Mouse (Mus musculus) retina, embryonic 14.5 days (tissue): ENCODE data around the gene Slc27a3.
A peak's percentile ranks its signal among the peaks of the same experiment; 100 is the strongest.

ENCODE experiments used
- DNase-seq: peaks from one replicate; pipeline ENCODE4 v3.0.0-alpha.2; 2015; ENCODE audit warnings: low spot score

The Slc27a3 gene

GRCm38 (mm10) chr3:90389511-90390490 is at the start of gene Slc27a3:
Slc27a3 (minus strand) TSS chr3:90389938.
- DNase-seq = peak; percentile 62

GRCm38 (mm10) chr3:90437131-90437530 is 47.4 kb upstream of the Slc27a3 start:
- DNase-seq = no peak

- no peak for DNase-seq
Observed at GRCm38 (mm10) chr3:90434073-90434730, 44.5 kb upstream of the Slc27a3 start.

GRCm38 (mm10) chr3:90433381-90434020 is 43.8 kb upstream of the Slc27a3 start, which contains the start of gene Ints3:
Ints3 (minus strand) TSS chr3:90433622.
- peak; percentile 100 for DNase-seq

GRCm38 (mm10) chr3:90432811-90433219 is 43.1 kb upstream of the Slc27a3 start:
- no peak for DNase-seq

- no peak for DNase-seq
Observed at GRCm38 (mm10) chr3:90432348-90432747, 42.6 kb upstream of the Slc27a3 start.

GRCm38 (mm10) chr3:90429576-90429975 is 39.8 kb upstream of the Slc27a3 start:
- no peak for DNase-seq

- no peak for DNase-seq
Observed at GRCm38 (mm10) chr3:90428186-90428585, 38.4 kb upstream of the Slc27a3 start.

- no peak for DNase-seq
Observed at GRCm38 (mm10) chr3:90427574-90427973, 37.8 kb upstream of the Slc27a3 start.

DNA sequence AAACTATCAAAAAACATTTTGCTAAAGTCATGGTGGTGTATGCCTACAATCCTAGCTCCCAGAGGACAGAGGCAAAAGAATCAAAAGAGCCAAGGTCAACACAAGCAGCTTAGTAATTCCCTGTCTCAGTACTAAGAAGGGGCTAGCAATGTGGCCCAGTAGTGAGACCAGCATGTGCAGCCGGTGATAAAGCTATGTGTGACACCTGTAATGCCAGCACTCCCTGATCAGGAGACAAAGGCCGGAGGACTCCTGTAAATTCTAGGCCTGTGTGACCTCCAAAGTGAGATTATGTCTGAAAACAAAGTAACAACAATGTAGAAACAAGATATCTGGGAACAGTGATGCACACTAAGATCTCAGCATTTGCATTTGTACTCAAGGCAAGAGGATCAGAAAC is 35.8 kb upstream of the Slc27a3 start:
- no peak for DNase-seq

GRCm38 (mm10) chr3:90423549-90423948 is 33.8 kb upstream of the Slc27a3 start:
- DNase-seq = no peak

- no peak for DNase-seq
Observed at GRCm38 (mm10) chr3:90420696-90421095, 31.0 kb upstream of the Slc27a3 start.

DNA sequence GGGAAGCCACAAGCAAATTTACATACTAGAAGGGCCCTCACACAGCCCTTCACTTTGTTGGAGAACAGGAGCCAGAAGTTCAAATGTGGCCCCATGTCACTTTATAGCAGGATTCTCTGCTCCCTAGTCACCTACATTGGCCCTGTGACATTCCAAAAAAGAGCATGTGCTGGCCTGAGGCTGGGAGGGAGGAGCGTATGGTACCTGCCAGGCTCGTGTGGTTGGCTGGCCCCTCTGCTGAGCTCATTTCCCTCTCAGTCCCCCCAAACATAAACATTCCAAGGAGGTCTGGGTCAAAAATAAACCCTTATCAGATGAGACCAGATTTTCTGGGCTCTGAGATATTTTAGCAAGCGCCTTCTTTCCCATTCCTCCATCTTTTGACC is 23.3 kb upstream of the Slc27a3 start:
- DNase-seq = no peak

GRCm38 (mm10) chr3:90412312-90413010 is 22.7 kb upstream of the Slc27a3 start:
- peak; percentile 86 for DNase-seq

DNA sequence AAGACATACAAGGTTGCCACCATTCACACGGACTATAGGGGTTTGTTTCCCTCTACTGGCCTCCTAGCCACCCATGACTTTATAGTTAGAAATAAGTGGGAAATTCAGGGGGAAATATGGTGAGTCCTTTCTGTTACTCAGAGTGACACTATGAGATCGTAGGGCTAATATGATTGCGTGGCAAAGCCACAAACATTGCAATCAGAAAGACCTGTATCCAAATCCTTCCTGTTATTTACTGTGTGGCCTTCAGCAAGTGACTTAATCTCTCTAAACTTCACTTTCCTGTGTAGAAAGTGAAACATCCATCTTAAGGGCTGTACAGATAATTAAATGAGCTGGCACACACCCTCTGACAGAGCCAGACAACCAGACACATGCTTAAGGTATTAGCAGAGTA is 19.0 kb upstream of the Slc27a3 start:
- no peak for DNase-seq

DNA sequence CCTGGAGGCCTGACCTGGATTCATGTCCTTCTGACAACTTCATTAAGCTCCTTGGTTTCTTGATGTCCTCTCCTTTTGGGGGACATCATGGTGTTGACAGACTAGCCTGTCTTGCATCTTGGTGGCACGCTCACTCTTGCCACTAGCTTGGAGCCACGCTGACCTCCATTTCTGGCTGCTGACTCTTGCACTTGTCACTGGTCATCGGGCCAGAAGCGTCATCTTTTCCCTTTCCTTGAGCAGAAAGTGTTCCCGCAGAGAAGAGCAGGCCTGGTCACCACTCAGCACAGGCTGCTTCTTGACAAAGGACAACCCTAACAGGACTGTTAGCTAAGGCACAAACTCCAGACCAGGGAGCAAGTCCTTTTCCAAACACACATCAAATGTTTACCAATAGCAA is 16.7 kb upstream of the Slc27a3 start:
- DNase-seq = no peak

DNA sequence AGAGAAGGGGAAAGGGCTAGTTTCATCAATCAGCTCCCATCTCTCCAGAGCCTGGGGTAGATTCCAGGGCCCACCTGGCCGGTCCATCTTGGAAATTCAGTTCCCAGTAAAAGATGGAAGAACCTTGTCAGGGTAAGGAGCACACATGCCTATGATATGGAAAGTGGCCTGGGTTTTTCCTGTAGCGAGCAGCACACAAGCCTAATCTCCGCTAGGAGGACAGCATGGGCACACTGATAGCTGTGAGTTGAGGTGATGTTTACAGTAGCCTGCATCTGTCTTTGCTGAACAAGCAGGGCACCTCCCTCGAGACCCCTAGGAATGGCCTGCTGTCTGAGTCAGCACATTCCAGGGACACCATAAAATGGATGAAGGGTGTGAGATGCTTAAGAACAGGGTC is 14.9 kb upstream of the Slc27a3 start:
- DNase-seq = no peak

- no peak for DNase-seq
Observed at GRCm38 (mm10) chr3:90404121-90404520, 14.4 kb upstream of the Slc27a3 start.

GRCm38 (mm10) chr3:90400993-90401392 is 11.3 kb upstream of the Slc27a3 start:
- DNase-seq = no peak

DNA sequence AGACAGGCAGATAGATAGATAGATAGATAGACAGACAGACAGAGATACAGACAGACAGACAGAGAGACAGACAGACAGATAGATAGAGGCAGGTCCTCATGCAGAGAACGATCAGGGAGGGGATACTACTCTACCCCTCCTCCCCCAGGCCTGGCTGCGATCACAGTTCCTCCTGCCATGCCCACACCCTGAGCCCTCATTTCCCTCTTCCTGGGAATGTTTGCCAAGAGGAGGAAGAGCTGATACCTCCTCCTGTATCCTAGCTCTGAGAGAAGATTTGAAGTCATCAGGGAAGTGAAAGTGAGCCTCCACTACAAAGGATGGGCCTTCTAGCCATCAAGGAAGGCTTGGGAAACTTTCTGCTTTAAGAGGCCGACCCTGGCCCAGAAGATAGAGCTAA is 5.9 kb upstream of the Slc27a3 start:
- DNase-seq = no peak

GRCm38 (mm10) chr3:90392661-90393060 is 2.9 kb upstream of the Slc27a3 start:
- DNase-seq = no peak

- DNase-seq = no peak
Observed at GRCm38 (mm10) chr3:90391941-90392340, 2.2 kb upstream of the Slc27a3 start.
